Mouse (Mus musculus) layer of hippocampus, adult 18-20 months (tissue): ENCODE data around the gene Ncl. TPM values are rescaled to one million over a fixed set of nuclear protein-coding genes. Genes with fewer than 3 reads are reported as not detected.
A peak's percentile ranks its signal among the peaks of the same experiment; 100 is the strongest.
"Not testable (repeated sequence)": the region's sequence is repeated elsewhere in the genome, so short reads cannot be mapped to it uniquely, and the experiment has no call there.

ENCODE experiments used
- DNase-seq, 2 experiments: peaks; one replicate each; pipeline ENCODE4 v3.0.0; 2022; ENCODE audit warnings: low spot score in 2 of 2
- total RNA-seq, 2 experiments: library from RNA; stranded (reverse); gene quantifications; 2 replicates each; pipeline ENCODE4 v1.2.3; 2021

Ncl gene
- total RNA-seq, 2 experiments from 2014 or later, result 139 to 140 TPM

GRCm38 (mm10) chr1:86360441-86360840, 1.2 kb upstream of the Ncl start:
- DNase-seq, result no peak

- DNase-seq, result no peak
These were observed 589 bp upstream of the Ncl start for GRCm38 (mm10) chr1:86359798-86360179.

GRCm38 (mm10) chr1:86358229-86358905, 833 bp downstream of the Ncl start:
- no peak for DNase-seq

- DNase-seq, result no peak
These were observed 5.0 kb downstream of the Ncl start for GRCm38 (mm10) chr1:86354186-86354585.

GRCm38 (mm10) chr1:86350576-86350975, 8.6 kb downstream of the Ncl start:
- no peak for DNase-seq

GRCm38 (mm10) chr1:86349696-86350095, 9.5 kb downstream of the Ncl start:
- no peak for DNase-seq

- no peak for DNase-seq
These were observed 10.0 kb downstream of the Ncl start for GRCm38 (mm10) chr1:86349201-86349600.

- DNase-seq, result no peak
These were observed 10.4 kb downstream of the Ncl start for GRCm38 (mm10) chr1:86348801-86349200.

- no peak for DNase-seq
These were observed 11.1 kb downstream of the Ncl start for GRCm38 (mm10) chr1:86348083-86348482.

GRCm38 (mm10) chr1:86347716-86348045, 11.5 kb downstream of the Ncl start:
- DNase-seq, result no peak

GRCm38 (mm10) chr1:86346851-86347715, 12.1 kb downstream of the Ncl start:
- DNase-seq, result no peak

- DNase-seq, result no peak
These were observed 13.2 kb downstream of the Ncl start for GRCm38 (mm10) chr1:86345956-86346355.

- DNase-seq, result no peak
These were observed 14.1 kb downstream of the Ncl start for GRCm38 (mm10) chr1:86345069-86345468.

- no peak for DNase-seq
These were observed 15.0 kb downstream of the Ncl start for GRCm38 (mm10) chr1:86343969-86344861.

- no peak for DNase-seq
These were observed 16.0 kb downstream of the Ncl start for GRCm38 (mm10) chr1:86343087-86343645.

- no peak for DNase-seq
These were observed 16.8 kb downstream of the Ncl start for GRCm38 (mm10) chr1:86342371-86342770.

- not testable (repeated sequence) for DNase-seq
These were observed 18.1 kb downstream of the Ncl start for GRCm38 (mm10) chr1:86341096-86341495.

GRCm38 (mm10) chr1:86339156-86339812, 19.9 kb downstream of the Ncl start:
- peak; percentile 75 to 95 for DNase-seq

- no peak for DNase-seq
These were observed 22.9 kb downstream of the Ncl start for GRCm38 (mm10) chr1:86336330-86336729.

- no peak for DNase-seq
These were observed 38.3 kb downstream of the Ncl start for GRCm38 (mm10) chr1:86320822-86321413.
